Mouse (Mus musculus) hematopoietic multipotent progenitor cell, adult 10-12 weeks (in vitro differentiated cells): ENCODE measurements around the gene Ndufa7. TPM values are rescaled to one million over a fixed set of nuclear protein-coding genes. Genes with fewer than 3 reads are reported as not detected.

Source experiments
- polyA plus RNA-seq: library from polyadenylated mRNA; stranded (reverse); fragments of >175 nt; gene quantifications from 2 replicates; pipeline ENCODE4 v1.2.3, GENCODE M21; 2012; ENCODE audit warnings: low replicate concordance

The Ndufa7 gene
- polyA plus RNA-seq, result 396 and 428 TPM in 2 replicates

GRCm38 (mm10) chr17:33824084-33824996 lies at the start of gene Ndufa7, which contains the start of gene Rps28:
Gene Ndufa7, plus strand, starts transcription at chr17:33824572.
Gene Rps28, minus strand, starts transcription at chr17:33824562.

GRCm38 (mm10) chr17:33781124-33781977 lies 43.0 kb upstream of the Ndufa7 start, which contains the start of gene Angptl4:
Gene Angptl4, minus strand, starts transcription at chr17:33781830.

GRCm38 (mm10) chr17:33810334-33811141 lies 13.8 kb upstream of the Ndufa7 start, which contains the start of gene Kank3:
Gene Kank3, plus strand, starts transcription at chr17:33810519.

GRCm38 (mm10) chr17:33842966-33843795 lies 18.8 kb downstream of the Ndufa7 start, which contains the start of gene Cd320:
Gene Cd320, plus strand, starts transcription at chr17:33843091.

GRCm38 (mm10) chr17:33873537-33873936 lies 49.2 kb downstream of the Ndufa7 start, which contains the start of gene Gm7029:
Gene Gm7029, plus strand, starts transcription at chr17:33873837.

Other genes starting within 250 kb of the Ndufa7 start
- 93.4 and 109 TPM in 2 replicates for gene Zfp414, start 195.5 kb upstream of the Ndufa7 start, polyA plus RNA-seq
- 0.39 and 11.5 TPM in 2 replicates for gene Pram1, start 186.5 kb upstream of the Ndufa7 start, polyA plus RNA-seq
- 541 and 779 TPM in 2 replicates for gene Hnrnpm, start 137.7 kb upstream of the Ndufa7 start, polyA plus RNA-seq
- 44.5 and 158 TPM in 2 replicates for gene March2, start 105.9 kb upstream of the Ndufa7 start, polyA plus RNA-seq
- 143 and 241 TPM in 2 replicates for gene Rab11b, start 64.0 kb upstream of the Ndufa7 start, polyA plus RNA-seq
- gene Angptl4, start 42.7 kb upstream of the Ndufa7 start, polyA plus RNA-seq, result 1.6 and 3.1 TPM in 2 replicates
- gene Kank3, start 14.1 kb upstream of the Ndufa7 start, polyA plus RNA-seq, result 1.7 and 2.4 TPM in 2 replicates
- gene Rps28, start within 50 bp of the Ndufa7 start, polyA plus RNA-seq, result 248 and 4,845 TPM in 2 replicates
- 7.4 and 13.7 TPM in 2 replicates for gene Cd320, start 18.5 kb downstream of the Ndufa7 start, polyA plus RNA-seq
- gene Gm7029, start 49.3 kb downstream of the Ndufa7 start, polyA plus RNA-seq, result not detected in 2 replicates
- 8.0 and 16.7 TPM in 2 replicates for gene Kifc1, start 66.1 kb downstream of the Ndufa7 start, polyA plus RNA-seq
- gene Platr17, start 80.6 kb downstream of the Ndufa7 start, polyA plus RNA-seq, result not detected in 2 replicates
- 44.3 and 55.2 TPM in 2 replicates for gene Daxx, start 84.8 kb downstream of the Ndufa7 start, polyA plus RNA-seq
- 1,240 and 2,267 TPM in 2 replicates for gene Tapbp, start 91.3 kb downstream of the Ndufa7 start, polyA plus RNA-seq
- 63.9 and 83.1 TPM in 2 replicates for gene Zbtb22, start 91.3 kb downstream of the Ndufa7 start, polyA plus RNA-seq
- gene Rgl2, start 105.0 kb downstream of the Ndufa7 start, polyA plus RNA-seq, result 344 and 699 TPM in 2 replicates
- 74.4 and 96.8 TPM in 2 replicates for gene Pfdn6, start 115.8 kb downstream of the Ndufa7 start, polyA plus RNA-seq
- gene Wdr46, start 116.1 kb downstream of the Ndufa7 start, polyA plus RNA-seq, result 59.7 and 181 TPM in 2 replicates
- gene B3galt4, start 126.9 kb downstream of the Ndufa7 start, polyA plus RNA-seq, result 33.9 and 69.4 TPM in 2 replicates
- 65.1 and 130 TPM in 2 replicates for gene Vps52, start 131.2 kb downstream of the Ndufa7 start, polyA plus RNA-seq
- 30.7 and 202 TPM in 2 replicates for gene Rps18, start 131.4 kb downstream of the Ndufa7 start, polyA plus RNA-seq
- gene H2-K1, start 175.8 kb downstream of the Ndufa7 start, polyA plus RNA-seq, result 1,004 and 3,373 TPM in 2 replicates
- gene Ring1, start 200.1 kb downstream of the Ndufa7 start, polyA plus RNA-seq, result 49.6 and 111 TPM in 2 replicates
- 67.5 and 266 TPM in 2 replicates for gene H2-Ke6, start 203.5 kb downstream of the Ndufa7 start, polyA plus RNA-seq
- gene Slc39a7, start 207.1 kb downstream of the Ndufa7 start, polyA plus RNA-seq, result 46.1 and 74.3 TPM in 2 replicates
- gene Rxrb, start 207.2 kb downstream of the Ndufa7 start, polyA plus RNA-seq, result 155 and 353 TPM in 2 replicates
- gene Col11a2, start 214.9 kb downstream of the Ndufa7 start, polyA plus RNA-seq, result 14.4 and 54.0 TPM in 2 replicates